In genomic region chr3:101143465-101143864, GRCm38 (mm10) we compare ENCODE assay signal across 21 mouse cellular contexts.
"Had no signal": no experiment of that assay in that cellular context is flagged by ENCODE, and none has a peak within 500 bp of the region (broad histone marks: within the 10 kb centered on the region; RNA-seq: fewer than 3 reads in every experiment).

No protein-coding gene starts in this region.

- DNase-seq: liver, postnatal 0 days; lung, adult 2 months; lung, postnatal 14 days; lung, postnatal 36 days; retina, postnatal 1 day; right cerebral cortex, adult 18-20 months; right cerebral cortex, postnatal 14 days; right cerebral cortex, postnatal 4 days; spleen, adult 18-20 months; thymus, adult 18-20 months; thymus, postnatal 14 days; thymus, postnatal 36 days had no signal

- H3K4me3 ChIP-seq: liver, embryonic 15.5 days; lung, embryonic 15.5 days; megakaryocyte, embryonic 14.5 days; midbrain, embryonic 12.5 days; midbrain, embryonic 15.5 days; neural tube, embryonic 13.5 days; neural tube, embryonic 15.5 days had no signal

- H3K27ac ChIP-seq: liver, embryonic 15.5 days; lung, embryonic 15.5 days; macrophage; midbrain, embryonic 12.5 days had no signal

- ATAC-seq: liver, postnatal 0 days; lung, postnatal 0 days; midbrain, embryonic 15.5 days had no signal
